9 mouse cellular contexts compared by ENCODE assay signal in the genomic region with DNA sequence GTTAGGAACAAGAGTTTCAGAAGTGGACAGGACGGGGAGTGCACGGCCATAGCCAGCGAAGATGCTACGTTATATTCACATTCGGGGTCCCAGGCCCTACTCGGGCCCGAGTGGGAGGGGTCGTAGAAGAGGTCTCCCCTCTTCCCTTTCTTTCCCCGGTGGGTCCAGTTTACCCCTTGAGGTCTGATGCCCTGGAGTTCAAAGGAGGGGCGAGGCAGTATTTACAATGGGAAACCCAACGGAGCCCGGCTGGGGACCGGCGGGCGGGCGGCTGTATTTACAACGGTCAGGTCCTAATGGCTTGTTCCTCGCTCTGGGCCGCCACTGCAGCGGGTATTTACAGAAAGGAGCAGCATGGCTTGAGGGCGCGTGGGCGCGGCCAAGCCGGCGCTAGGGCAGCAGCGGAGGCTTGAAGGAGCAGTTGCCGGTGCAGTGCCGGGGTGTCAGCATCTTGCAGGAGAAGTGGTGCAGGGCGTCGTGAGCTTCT. TPM values are rescaled to one million over a fixed set of nuclear protein-coding genes. Genes with fewer than 3 reads are reported as not detected.
A peak's percentile ranks its signal among the peaks of the same experiment; 100 is the strongest.
DNase-seq lines count a peak whose midpoint lies in the region; ATAC-seq lines count a peak whose summit lies in the region.
"Had no signal": no experiment of that assay in that cellular context is flagged by ENCODE, and none has a peak within 500 bp of the region (broad histone marks: within the 10 kb centered on the region; RNA-seq: fewer than 3 reads in every experiment).

No protein-coding gene starts in this region.

- ATAC-seq in limb, embryonic 15.5 days (ENCODE audit: insufficient number of reproducible peaks, low FRiP score, low TSS enrichment, low read depth), result no peak
- no peak; the same call in 1 of the 2 replicates for ATAC-seq in stomach, embryonic 15.5 days (ENCODE audit: insufficient read depth, low FRiP score, low read depth)
- ATAC-seq in megakaryocyte progenitor cell, adult 5-6 weeks (replicated peaks; ENCODE audit: poor library complexity), result no peak

- peaks cover 57% of the 10 kb centered on the region for H3K4me1 ChIP-seq in limb, embryonic 15.5 days
- H3K4me1 ChIP-seq in stomach, embryonic 15.5 days, result peaks cover 20% of the 10 kb centered on the region

- H3K27me3 ChIP-seq in limb, embryonic 15.5 days, result peaks cover 98% of the 10 kb centered on the region
- H3K27me3 ChIP-seq in stomach, embryonic 15.5 days (replicated peaks), result peaks cover 92% of the 10 kb centered on the region

- H3K4me3 ChIP-seq in limb, embryonic 15.5 days, result peak overlapping the region; percentile 24
- H3K4me3 ChIP-seq in stomach, embryonic 15.5 days (replicated peaks), result peak overlapping the region; percentile 1; the same call in 1 of the 2 replicates

- H3K36me3 ChIP-seq in limb, embryonic 15.5 days, result no peaks in the 10 kb centered on the region
- H3K36me3 ChIP-seq in stomach, embryonic 15.5 days, result no peaks in the 10 kb centered on the region

- no peak overlapping the region for H3K27ac ChIP-seq in limb, embryonic 15.5 days
- H3K27ac ChIP-seq in stomach, embryonic 15.5 days, result no peak overlapping the region
- H3K27ac ChIP-seq: liver, embryonic 14.5 days had no signal

- peak; percentile 37 for DNase-seq in cerebellum, adult 8-10 months
- DNase-seq in cerebellum, adult 9-11 months, result no peak
- peak; percentile 56 for DNase-seq in testis, postnatal 10 days (ENCODE audit: low spot score)
- no peak for DNase-seq in testis, postnatal 14 days (ENCODE audit: low spot score)
- DNase-seq in gastrocnemius, adult 8-10 months (ENCODE audit: low spot score in 2 of 2), result no peak

- 2% methylated on average over 31 of the region's 31 CpGs for WGBS in limb, embryonic 15.5 days
- WGBS in stomach, embryonic 15.5 days, result under 1% methylated on average over 31 of the region's 31 CpGs

- H3K4me2 ChIP-seq in limb, embryonic 15.5 days, result peak overlapping the region; percentile 38
- H3K4me2 ChIP-seq in stomach, embryonic 15.5 days, result peak overlapping the region; percentile 35

- H3K9ac ChIP-seq in limb, embryonic 15.5 days, result no peak overlapping the region
- no peak overlapping the region for H3K9ac ChIP-seq in stomach, embryonic 15.5 days
- H3K9ac ChIP-seq: liver, embryonic 14.5 days had no signal

- no peaks in the 10 kb centered on the region for H3K9me3 ChIP-seq in limb, embryonic 15.5 days
- no peaks in the 10 kb centered on the region for H3K9me3 ChIP-seq in stomach, embryonic 15.5 days

RNA-seq across cellular contexts. Expression of a gene that starts 10.2 kb away (rescaled TPM):
- 0.04 TPM in 1 of 2 replicates, not detected in the other for polyA plus RNA-seq in limb, embryonic 15.5 days (2015; fragmentation: Nextera tagmentation; extraction: Ambion mirVana)
- 0.05 TPM in 1 of 2 replicates, not detected in the other for polyA plus RNA-seq in stomach, embryonic 15.5 days (2015; fragmentation: Nextera tagmentation; extraction: Ambion mirVana)
- 0.07 TPM in 1 of 2 replicates, not detected in the other for total RNA-seq in megakaryocyte progenitor cell, adult 5-6 weeks (2015)
- total RNA-seq in megakaryocyte progenitor cell, adult 5-6 weeks (2017), result not detected in 2 replicates
- under 1 TPM in 3 of 4 experiments, not detected in 1; 0.07 to 0.13 (median 0.10) TPM for total RNA-seq in gastrocnemius, adult 8-10 months (2022)

Comparison
In these comparisons a context has a peak if more than half of its experiments do, and no peak if none do; other contexts are left out.
1. DNase-seq: peak in cerebellum, adult 8-10 months (single experiment) and testis, postnatal 10 days (single experiment); none in cerebellum, adult 9-11 months (single experiment), testis, postnatal 14 days (single experiment) and gastrocnemius, adult 8-10 months (0 of 2).